Mouse (Mus musculus) natural killer cell, adult 2 months (primary cell): ENCODE measurements around the gene Cd151.
A peak's percentile ranks its signal among the peaks of the same experiment; 100 is the strongest.

Experiments used
- DNase-seq, 2 experiments: peaks; one replicate each; pipeline ENCODE4 v3.0.0; 2022; ENCODE audit warnings: low spot score in 2 of 2

The Cd151 gene

GRCm38 (mm10) chr7:141467230-141468030 lies at the start of gene Cd151:
Gene Cd151 (plus strand): TSS chr7:141467392.
- DNase-seq, result peak; percentile 74 to 75

DNA sequence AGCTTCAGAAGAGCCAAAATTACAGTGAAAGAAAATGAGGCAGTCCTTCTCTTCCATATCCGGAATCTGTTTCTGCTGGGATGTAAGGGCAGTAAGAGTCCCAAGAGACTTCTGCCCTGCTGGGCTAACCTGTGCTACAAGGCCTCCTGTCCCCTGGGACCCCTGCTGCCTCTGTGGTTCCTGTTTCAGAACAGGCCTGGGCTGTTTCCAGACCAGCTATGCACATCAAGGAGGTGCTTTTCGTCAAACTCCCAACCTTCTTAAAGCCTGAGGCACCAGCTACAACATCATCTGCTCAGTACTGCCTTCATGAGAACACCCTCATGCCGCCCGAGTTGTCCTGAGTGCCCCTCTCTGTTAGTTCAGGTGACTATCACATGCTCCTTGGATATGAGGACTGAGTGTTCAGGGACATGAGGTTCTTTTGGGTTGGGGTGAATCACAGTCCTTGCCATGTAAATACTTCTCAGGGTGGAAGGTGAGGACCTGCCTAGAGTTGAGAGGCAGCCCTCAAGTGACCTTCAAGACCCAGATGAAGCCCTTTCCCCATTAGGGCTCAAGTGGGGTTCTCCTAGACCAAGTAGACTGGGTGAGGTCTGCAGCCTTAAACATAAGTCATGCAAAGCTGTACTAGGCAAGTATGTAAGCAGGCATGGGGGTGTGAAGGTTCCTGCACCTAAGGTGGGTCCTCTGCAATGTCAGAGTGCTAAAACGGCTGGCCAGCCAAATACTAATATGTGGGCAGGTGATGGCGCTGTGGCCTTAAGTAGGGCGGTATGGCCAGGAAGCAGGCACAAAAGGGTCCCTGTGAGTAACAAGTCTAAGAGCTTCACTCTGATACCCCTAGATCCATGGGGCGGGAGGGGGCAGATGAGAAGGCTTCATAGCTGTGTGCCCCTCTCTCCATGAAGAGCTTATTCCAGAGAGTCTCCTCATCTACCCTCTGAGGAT lies 49.2 kb upstream of the Cd151 start:
- no peak for DNase-seq

- DNase-seq, result no peak
These were observed 48.2 kb upstream of the Cd151 start for GRCm38 (mm10) chr7:141418970-141419369.

DNA sequence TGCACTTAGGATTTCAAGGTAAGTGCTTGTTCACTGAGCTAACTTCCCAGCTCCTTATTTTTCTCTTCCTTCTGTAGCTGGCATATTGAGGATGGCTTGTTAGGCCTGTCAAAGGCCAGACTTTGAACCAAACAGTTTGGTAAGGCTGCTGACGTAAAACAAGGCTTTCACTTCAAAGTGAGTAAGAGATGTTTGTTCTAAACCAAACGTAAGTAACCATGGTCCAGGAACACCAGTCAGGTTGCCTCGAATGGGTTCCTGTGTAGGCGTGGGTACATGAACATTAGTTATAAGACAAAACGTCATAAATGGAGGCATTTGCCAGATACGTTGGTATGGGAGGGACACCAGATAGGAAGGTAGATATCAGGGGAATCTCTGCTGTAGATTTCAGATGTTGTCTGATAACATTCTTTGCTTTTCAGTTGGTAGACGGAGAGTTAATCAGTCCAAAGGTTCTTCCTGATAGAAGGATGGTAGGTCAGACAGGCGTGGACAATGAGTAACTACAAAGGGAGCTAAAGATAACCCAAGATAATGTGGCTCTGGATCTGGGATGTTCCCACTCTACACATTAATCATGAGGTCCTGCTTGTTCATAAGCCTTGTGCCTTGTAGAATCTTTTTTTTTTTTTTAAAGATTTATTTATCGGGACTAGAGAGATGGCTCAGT lies 47.0 kb upstream of the Cd151 start:
- no peak for DNase-seq

DNA sequence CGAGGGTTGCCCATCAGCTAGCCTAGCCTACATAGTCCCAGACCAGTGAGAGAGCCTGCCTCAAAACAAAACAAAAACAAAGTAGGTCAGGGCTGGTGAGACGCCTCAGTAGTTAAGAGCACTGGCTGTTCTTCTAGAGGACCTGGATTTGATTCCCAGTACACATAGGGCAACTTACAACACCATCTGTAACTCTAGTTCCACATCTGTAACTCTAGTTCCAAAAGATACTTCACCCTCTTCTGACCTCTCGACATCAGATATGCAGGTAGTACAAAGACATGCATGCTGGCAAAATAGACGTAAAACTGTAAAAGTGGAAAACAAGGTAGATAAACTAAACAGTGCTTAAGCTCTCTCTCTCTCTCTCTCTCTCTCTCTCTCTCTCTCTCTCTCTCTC lies 43.4 kb upstream of the Cd151 start:
- no peak for DNase-seq

DNA sequence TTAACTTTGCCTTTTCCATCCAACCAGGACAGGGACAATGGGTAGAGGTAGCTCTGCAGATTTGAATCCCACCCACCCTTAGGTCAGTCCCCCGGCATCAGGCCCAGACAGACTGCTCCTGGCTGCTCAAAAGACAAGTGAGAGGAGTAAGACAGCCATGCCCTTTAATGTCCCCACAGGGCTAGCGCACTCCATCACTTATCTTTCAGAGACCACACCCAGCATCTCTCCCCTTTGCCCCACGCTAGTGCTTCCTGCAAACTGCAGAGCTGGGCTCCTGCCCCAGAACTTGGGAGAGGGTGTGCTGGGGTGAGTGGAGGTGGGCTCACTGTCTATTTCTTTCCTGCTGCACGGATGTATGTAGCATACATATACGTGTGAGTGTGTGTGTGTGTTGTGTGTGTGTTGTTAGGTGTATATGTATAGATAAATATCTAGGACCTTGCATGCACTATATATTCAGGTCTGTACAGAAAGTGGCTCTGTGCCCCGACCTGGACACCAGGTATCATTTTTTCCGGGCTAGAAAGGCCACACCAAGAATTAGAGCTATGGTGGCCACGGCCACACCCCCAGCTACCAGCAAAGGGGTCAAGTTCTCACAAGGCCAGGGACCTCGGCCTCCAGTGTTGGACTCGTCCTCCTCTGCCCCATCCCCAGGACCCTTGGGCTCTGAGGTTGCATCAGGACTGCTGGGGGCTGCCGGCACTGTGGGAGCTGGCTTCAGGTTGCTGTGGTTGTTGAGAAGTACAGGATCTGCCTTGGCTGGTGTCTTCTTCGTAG lies 40.1 kb upstream of the Cd151 start:
- DNase-seq, result no peak

DNA sequence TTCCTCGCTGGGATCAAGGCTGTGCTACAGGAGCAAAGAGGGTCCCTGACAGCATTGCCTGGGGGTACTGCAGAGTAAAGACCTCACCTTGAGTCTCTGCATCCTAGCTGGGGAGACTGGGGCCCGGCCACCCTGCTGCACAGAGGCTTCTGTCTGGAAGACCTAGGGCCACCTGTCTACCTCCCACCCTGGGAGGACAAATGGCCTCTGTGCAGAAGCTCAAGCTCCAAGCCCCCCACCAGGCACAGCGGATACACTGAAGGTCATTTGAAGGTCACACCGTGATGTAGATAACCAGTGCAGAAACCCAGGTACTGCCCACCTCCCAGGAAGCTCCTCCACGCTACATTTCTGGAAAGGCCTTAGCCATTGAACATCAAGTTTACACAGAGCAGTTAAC lies 38.5 kb upstream of the Cd151 start:
- no peak for DNase-seq

- DNase-seq, result no peak
These were observed 37.9 kb upstream of the Cd151 start, which contains the start of gene Cend1 for GRCm38 (mm10) chr7:141429310-141429709. Gene Cend1 (minus strand): TSS chr7:141429491.

DNA sequence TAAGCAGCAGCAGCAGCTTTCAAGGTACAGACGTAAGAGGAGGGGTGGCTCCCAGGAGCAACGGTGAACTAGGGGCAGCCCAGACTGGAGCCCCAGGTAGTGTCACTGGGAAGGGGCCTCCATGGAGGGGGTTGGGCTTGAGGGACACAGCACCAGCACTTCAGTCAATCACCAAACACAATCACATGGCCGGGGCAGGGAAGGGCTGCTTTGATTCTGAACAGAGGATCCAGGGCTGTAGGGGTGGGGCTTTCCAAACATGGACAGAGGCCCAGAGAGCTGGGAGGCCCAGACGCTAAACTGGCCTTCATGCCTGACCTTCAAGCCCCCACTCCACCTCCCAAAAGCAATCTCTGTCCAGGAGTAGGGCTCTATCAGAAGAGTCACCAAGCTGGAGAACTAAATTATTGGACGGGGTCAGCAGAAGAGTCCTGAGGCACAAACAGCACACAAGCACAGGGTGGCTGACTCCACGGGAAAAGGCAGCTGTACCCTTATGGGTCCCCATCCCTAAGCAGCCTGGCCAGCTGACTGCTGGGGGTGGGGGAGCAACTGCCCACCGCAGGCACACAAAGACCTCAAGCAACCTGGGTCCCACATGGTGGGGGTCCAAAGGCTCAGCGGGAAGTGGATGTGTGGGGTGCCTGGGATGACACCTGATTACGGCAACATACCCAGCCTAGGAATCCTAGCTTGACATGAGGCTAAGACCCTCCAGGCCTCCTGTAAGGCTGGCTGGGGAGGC lies 37.2 kb upstream of the Cd151 start:
- DNase-seq, result no peak

DNA sequence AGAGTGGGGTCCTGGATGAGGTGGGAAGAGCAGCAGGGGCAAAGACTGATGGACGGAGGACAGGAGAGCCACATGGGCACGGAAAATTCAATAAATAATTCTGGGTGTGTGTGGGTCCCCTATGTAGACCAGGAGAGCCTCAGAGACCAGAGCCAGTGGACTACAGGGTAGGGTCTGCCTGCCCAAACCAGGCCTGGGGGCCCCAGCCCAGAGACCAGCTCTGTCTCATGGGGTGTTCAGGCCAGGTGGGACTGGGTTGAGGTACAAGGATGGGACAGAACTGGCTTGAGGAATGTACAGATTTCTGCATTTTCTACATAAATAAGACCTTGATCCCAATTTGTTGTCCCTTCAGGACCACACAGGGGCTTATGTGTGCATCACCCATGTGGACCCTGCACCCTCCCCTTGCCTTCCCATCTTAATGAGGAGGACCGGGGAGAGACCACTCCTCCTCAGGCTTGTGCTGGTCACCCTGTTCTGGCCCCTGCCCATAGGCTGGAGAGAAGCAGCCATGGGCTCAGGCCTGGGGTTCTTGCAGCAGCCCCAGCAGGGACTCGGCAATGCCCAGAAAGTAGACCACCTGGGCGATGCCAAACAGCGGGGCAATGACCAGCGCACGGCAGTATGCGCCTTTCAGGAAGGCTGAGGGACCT lies 36.5 kb upstream of the Cd151 start:
- DNase-seq, result no peak

DNA sequence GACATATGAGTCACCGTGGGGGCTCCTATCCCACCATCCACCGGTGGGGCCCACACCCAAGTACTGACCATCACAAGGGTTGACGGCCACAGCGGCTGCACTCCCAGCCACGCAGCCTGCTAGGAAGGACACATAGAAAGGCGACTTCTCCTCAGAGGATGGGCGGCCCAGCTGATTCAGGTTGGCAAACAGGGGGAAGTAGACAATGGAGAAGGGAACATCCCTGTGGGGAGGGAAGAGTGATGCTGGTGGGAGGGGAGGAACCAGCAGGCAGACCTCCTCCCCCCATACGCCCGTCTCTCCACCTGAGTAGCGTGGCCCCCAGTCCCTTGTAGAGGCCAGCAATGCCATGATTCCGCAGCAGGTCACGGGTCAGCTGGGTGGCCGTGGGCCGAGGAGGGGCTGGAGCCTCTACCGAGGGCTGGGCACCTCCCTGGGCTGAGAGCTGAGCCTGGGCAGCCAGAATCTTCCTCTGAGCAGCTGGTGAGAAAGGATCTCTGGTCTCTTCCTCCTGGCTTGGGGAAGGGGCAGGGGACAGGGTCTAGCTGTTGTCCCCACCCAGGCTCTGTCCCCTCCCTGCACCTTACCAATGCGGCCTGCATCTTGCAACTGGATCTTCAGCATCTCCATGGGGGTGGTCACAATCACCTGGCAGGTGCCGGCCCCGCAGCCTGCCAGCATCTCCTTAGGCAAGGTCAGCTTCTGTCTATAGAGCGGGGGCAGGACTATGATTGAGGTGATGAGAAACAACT lies 35.6 kb upstream of the Cd151 start:
- no peak for DNase-seq

- DNase-seq, result no peak
These were observed 35.0 kb upstream of the Cd151 start for GRCm38 (mm10) chr7:141432186-141432611.

DNA sequence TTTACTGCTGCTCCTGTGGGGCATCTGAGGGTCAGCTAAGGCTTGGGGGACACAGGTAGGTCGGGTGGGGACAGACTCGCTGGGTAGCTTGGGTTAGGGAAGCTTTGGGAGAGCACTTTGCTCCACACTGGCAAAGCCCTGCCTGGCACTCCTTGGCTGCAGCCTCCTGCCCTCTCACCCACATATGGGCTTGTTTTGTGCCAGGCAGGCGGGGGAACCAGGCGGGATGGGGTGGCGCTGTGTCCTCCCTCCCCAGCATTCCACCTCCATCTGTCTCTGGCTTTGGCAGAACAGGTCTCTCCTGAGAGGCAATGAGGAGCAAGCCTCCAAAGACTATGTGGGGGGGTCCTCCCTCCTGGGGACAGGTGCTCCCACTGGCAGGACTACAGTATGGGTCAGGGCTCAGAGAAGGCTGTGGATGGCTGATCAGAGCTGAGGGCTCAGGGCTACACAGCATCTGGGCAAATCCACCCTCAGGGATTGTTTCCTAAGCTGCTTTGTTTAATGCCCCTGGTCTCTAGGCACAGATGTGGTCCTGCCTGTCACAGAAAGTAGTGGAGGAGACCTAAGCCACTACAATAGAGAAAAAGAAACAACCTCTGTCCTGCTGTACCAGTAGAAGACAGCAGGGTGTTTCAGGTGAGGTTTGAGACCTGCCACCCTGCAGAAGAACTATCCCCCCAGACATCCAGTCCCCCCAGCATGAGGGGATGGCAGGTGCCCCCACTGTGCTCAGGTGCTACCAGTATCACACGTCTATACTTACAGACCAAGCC lies 34.3 kb upstream of the Cd151 start:
- DNase-seq, result no peak

DNA sequence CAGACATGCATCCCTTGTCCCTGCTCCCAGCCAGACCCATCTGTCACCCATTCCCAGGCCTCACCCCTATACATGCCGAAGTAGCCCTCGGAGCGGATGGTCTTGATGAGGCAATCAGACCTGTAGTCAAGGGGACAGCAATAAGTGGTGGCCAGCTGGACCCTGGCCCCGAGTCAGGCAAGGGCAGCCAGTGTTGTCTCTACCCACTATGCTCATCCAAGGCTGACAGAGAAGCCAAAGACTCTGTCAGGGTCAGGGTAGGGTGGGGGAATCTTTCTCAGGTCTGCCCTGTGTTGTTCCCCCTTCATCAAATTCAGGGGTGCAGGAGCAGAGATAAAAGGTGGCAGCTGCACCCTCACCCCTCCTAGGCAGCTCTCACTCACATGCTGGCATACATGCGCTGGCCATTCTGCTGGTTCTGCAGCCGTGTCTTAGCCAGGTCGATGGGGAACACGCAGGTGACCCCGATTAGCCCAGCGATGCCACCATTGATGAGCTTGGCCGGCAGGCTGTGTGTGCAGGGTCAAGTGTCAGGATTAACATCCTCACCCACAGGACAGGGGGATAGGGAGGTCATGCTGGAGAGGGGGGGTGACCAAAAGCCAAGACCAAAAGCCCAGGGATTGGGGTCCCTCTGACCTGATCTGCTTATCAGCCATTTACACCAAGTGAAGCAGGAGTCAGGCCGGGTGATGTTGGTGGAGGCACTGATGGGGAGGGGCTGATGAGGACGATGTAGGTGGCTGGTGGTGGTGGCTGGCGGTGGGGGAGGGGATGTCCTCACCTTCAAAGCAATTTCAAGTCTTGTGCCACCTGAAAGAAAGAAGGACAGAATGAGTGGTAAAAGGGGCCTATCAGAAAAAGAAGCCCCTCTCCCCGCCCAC lies 33.4 kb upstream of the Cd151 start:
- no peak for DNase-seq

DNA sequence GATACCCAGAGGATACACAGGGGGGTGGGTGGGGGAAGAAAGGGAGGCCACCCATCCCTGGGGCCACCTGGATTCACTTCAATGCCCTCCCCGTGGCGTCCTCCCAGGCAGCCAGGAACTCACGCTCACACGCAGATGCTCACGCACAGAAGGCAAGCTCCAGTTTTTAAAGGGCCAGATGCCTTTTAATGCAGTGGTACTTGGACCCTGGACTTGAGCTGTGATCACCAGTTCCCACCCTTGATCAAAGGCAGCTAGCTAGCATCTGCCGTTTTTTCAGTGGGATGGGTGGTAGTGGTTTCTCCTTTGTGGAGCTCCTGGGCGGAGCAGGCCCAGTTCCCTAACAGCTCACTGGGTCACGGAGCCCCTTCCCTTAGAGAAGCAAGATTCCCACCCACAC lies 32.7 kb upstream of the Cd151 start:
- DNase-seq, result no peak

DNA sequence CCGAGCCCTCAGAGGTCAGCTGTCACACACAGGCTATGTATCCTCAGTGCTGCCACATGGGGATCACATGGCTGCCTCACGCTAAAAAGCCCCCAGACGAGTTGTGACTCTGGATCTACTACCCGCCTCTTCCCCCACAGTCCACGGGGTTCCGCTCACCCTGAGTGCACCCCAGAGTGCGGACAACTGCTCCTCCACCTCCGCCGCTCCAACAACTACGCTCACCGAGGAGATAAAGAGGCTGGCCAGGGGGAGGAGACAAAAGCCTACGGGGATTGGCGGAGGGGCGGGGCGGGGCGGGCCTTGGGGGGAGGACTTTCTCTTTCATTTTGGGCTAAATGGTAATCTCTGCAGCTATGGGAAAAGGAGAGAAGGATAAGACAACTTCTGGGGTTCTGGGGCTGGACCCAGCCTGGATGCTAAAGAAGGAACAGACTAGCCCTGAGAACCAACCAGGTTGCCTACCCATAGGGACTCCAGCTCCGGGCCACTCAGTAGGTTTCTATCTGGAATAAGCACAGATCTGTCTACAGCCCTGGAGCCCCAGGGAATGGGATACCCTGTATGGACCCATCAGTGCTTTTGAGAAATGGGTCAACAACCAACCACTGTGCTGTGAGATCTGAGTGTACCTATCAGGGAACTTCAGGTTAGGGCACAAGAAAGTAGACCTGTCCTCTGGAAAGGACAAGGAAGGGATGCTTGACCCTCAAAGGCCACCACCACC lies 31.9 kb upstream of the Cd151 start:
- DNase-seq, result peak; percentile 49 to 54
